Mouse (Mus musculus) CH12.LX (cell line): ENCODE data around the gene Mcts1.

Source experiments
- CTCF ChIP-seq, 2 experiments: IDR thresholded peaks in 1 of 2; conservative IDR thresholded peaks in 1 of 2; 2 replicates each; pipeline ENCODE4 v1.5.1; 2011 to 2012; ENCODE audit warnings: low read depth in 2 of 2, low read length in 2 of 2, improper control_type of control experiment in 1 of 2, inconsistent platforms in 1 of 2, mild to moderate bottlenecking in 1 of 2, moderate library complexity in 1 of 2
- EP300 ChIP-seq: IDR thresholded peaks from 2 replicates; pipeline ENCODE4 v1.6.1; 2011; ENCODE audit warnings: low read length, improper control_type of control experiment
- PAX5 ChIP-seq: IDR thresholded peaks from 2 replicates; pipeline ENCODE4 v1.6.1; 2012; ENCODE audit warnings: low read length, inconsistent platforms, mixed read lengths
- POLR2A ChIP-seq: IDR thresholded peaks from 2 replicates; pipeline ENCODE4 v1.6.1; 2011; ENCODE audit warnings: low read depth, mild to moderate bottlenecking, improper control_type of control experiment, low read length

DNA sequence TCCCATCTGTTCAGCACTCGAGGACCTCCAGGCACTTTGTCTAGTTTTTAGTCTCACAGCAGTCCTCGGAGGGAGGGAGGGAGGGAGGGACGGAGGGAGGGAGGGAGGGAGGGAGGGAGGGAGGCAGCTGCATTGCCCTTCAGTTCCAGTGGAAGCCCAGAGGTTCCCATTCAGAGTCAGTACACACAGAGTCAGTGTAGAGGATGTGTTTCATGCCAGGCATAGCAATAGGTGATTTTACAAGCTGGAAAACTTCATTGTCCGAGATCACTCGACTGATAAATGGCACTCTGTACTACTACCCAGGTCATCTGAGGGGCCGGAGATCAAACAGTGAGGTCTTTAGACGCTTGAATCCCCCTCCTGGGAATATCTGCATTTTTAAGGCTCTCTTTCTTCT, 50.8 kb downstream of the Mcts1 start:
- TF ChIP-seq CTCF (conservative IDR thresholded peaks at IDR 0.05 in 1 of 2, IDR thresholded peaks at IDR 0.05 in 1 of 2; ENCODE audit: low read depth in 2 of 2, low read length in 2 of 2) = no peak
- no peak for TF ChIP-seq POLR2A
- no peak for TF ChIP-seq PAX5
- no peak for TF ChIP-seq EP300
